Mouse (Mus musculus): ENCODE results near the gene Hexdc. TPM values are rescaled to one million over a fixed set of nuclear protein-coding genes. Genes with fewer than 3 reads are reported as not detected.

Gene Hexdc
- polyA plus RNA-seq, 1 experiment from 2014 or later, result 37.9 TPM

DNA sequence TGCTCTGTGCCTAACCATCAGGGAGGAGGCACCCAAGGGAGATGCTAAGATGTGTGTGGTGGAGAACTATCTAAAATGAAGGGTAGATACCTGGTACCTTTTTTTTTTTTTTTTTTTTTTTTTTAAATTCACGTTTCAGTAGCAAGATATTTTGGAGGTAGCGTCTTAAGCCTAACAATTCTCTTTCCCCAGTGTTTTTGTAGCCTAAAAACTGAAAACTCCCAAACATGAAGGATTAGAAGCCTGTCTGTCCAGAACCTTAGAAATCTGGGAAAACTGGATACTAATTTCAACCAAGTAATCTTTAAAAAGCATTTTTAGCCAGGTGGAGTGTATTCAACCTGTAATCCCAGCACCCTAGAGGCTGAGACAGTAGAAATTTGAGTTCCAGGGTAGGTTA lies 56.8 kb downstream of the Hexdc start:
- ATAC-seq, result no peak
- Histone ChIP-seq H3K9me3 (ENCODE audit: control insufficient read depth, low read length) (no peaks in the 10 kb centered on the region), H3K4me1 (ENCODE audit: control insufficient read depth, insufficient read depth, low read depth, low read length) (peaks cover 18% of the 10 kb centered on the region), H3K9ac (ENCODE audit: low read depth, low read length) (peak overlapping the region; percentile 98), H3K36me3 (ENCODE audit: control insufficient read depth, insufficient read depth, low read length) (0 out of 2 replicates have a peak, but pooled peaks cover 3% of the 10 kb centered on the region), H3K4me2 (ENCODE audit: low read length) (peak overlapping the region; percentile 91), H3K4me3 (ENCODE audit: low read length) (peak overlapping the region; percentile 89), H3K27ac (ENCODE audit: low read depth, low read length) (no peak overlapping the region), H3K27me3 (replicated peaks; ENCODE audit: control insufficient read depth, insufficient read depth, low read length) (no peaks in the 10 kb centered on the region)
- WGBS, result 62% methylated on average over 2 of the region's 2 CpGs

Other genes with a start within 250 kb of the Hexdc start
- 124 and 141 TPM in 2 replicates for gene Csnk1d, start 213.1 kb upstream of the Hexdc start, polyA plus RNA-seq (2015; fragmentation: Nextera tagmentation; extraction: Ambion mirVana)
- 0.29 TPM in 1 of 2 replicates, not detected in the other for gene Cd7, start 165.0 kb upstream of the Hexdc start, polyA plus RNA-seq (2015; fragmentation: Nextera tagmentation; extraction: Ambion mirVana)
- not detected in 2 replicates for gene Sectm1b, start 140.9 kb upstream of the Hexdc start, polyA plus RNA-seq (2015; fragmentation: Nextera tagmentation; extraction: Ambion mirVana)
- not detected in 2 replicates for gene Sectm1a, start 123.2 kb upstream of the Hexdc start, polyA plus RNA-seq (2015; fragmentation: Nextera tagmentation; extraction: Ambion mirVana)
- not detected in 2 replicates for gene Tex19.2, start 85.8 kb upstream of the Hexdc start, polyA plus RNA-seq (2015; fragmentation: Nextera tagmentation; extraction: Ambion mirVana)
- not detected in 2 replicates for gene Tex19.1, start 58.3 kb upstream of the Hexdc start, polyA plus RNA-seq (2015; fragmentation: Nextera tagmentation; extraction: Ambion mirVana)
- gene Uts2r, start 44.2 kb upstream of the Hexdc start, polyA plus RNA-seq (2015; fragmentation: Nextera tagmentation; extraction: Ambion mirVana), result 0.73 and 0.89 TPM in 2 replicates
- 32.7 and 33.3 TPM in 2 replicates for gene Ogfod3, start 278 bp downstream of the Hexdc start, polyA plus RNA-seq (2015; fragmentation: Nextera tagmentation; extraction: Ambion mirVana)
- 36.8 and 41.0 TPM in 2 replicates for gene Cybc1, start 24.9 kb downstream of the Hexdc start, polyA plus RNA-seq (2015; fragmentation: Nextera tagmentation; extraction: Ambion mirVana)
- gene Narf, start 32.8 kb downstream of the Hexdc start, polyA plus RNA-seq (2015; fragmentation: Nextera tagmentation; extraction: Ambion mirVana), result 85.9 and 89.8 TPM in 2 replicates
- gene Foxk2, start 55.6 kb downstream of the Hexdc start, polyA plus RNA-seq (2015; fragmentation: Nextera tagmentation; extraction: Ambion mirVana), result 11.6 and 12.5 TPM in 2 replicates
- gene Wdr45b, start 150.0 kb downstream of the Hexdc start, polyA plus RNA-seq (2015; fragmentation: Nextera tagmentation; extraction: Ambion mirVana), result 87.3 and 90.0 TPM in 2 replicates
- gene Rab40b, start 183.8 kb downstream of the Hexdc start, polyA plus RNA-seq (2015; fragmentation: Nextera tagmentation; extraction: Ambion mirVana), result 13.6 and 14.1 TPM in 2 replicates
- 8.3 and 12.2 TPM in 2 replicates for gene Fn3krp, start 217.0 kb downstream of the Hexdc start, polyA plus RNA-seq (2015; fragmentation: Nextera tagmentation; extraction: Ambion mirVana)
- gene Fn3k, start 230.5 kb downstream of the Hexdc start, polyA plus RNA-seq (2015; fragmentation: Nextera tagmentation; extraction: Ambion mirVana), result 7.7 and 7.8 TPM in 2 replicates
- gene Tbcd, start 247.5 kb downstream of the Hexdc start, polyA plus RNA-seq (2015; fragmentation: Nextera tagmentation; extraction: Ambion mirVana), result 60.8 and 64.2 TPM in 2 replicates

Measured in hindbrain, embryonic 16.5 days (tissue).